Mouse (Mus musculus) lung, postnatal 0 days (tissue): ENCODE data around the gene Adora2b. TPM values are rescaled to one million over a fixed set of nuclear protein-coding genes. Genes with fewer than 3 reads are reported as not detected.

Experiments used
- ATAC-seq: fragments of 200-750 bp; cut with Nextera tagmentation; 2 replicates; pipeline ENCODE4 v1.8.0; 2017; ENCODE audit warnings: moderate library complexity
- DNase-seq: peaks from one replicate; pipeline ENCODE4 v3.0.0-alpha.2; 2016; ENCODE audit warnings: low spot score
- H3K27ac ChIP-seq: fragments of 300-500 bp; sonication (generic); 2 replicates; pipeline ENCODE4 v1.5.1; 2014; ENCODE audit warnings: antibody characterized with exemption, mild to moderate bottlenecking, low read length, mixed read lengths
- H3K27me3 ChIP-seq: fragments of 300-500 bp; sonication (generic); replicated peaks from 2 replicates; pipeline ENCODE4 v1.6.1; 2014; ENCODE audit warnings: low read length, mixed read lengths; ENCODE audit not compliant: insufficient read depth
- H3K36me3 ChIP-seq: fragments of 300-500 bp; sonication (generic); 2 replicates; pipeline ENCODE4 v1.6.1; 2014; ENCODE audit warnings: low read length, mixed read lengths; ENCODE audit not compliant: insufficient read depth
- H3K4me1 ChIP-seq: fragments of 300-500 bp; sonication (generic); 2 replicates; pipeline ENCODE4 v1.6.1; 2014; ENCODE audit warnings: antibody characterized with exemption, low read depth, low read length, mixed read lengths; ENCODE audit not compliant: insufficient read depth
- H3K4me2 ChIP-seq: fragments of 300-500 bp; sonication (generic); replicated peaks from 2 replicates; pipeline ENCODE4 v1.6.1; 2014; ENCODE audit warnings: low read depth, mild to moderate bottlenecking, low read length, moderate library complexity, mixed read lengths
- H3K4me3 ChIP-seq: fragments of 300-500 bp; sonication (generic); 2 replicates; pipeline ENCODE4 v1.5.1; 2014; ENCODE audit warnings: low read depth, low read length
- H3K9ac ChIP-seq: fragments of 300-500 bp; sonication (generic); replicated peaks from 2 replicates; pipeline ENCODE4 v1.6.1; 2014; ENCODE audit warnings: low read depth, mild to moderate bottlenecking
- H3K9me3 ChIP-seq: fragments of 300-500 bp; sonication (generic); 2 replicates; pipeline ENCODE4 v1.6.1; 2016; ENCODE audit warnings: low read length, mixed read lengths
- CTCF ChIP-seq: IDR thresholded peaks from 2 replicates; pipeline ENCODE4 v1.5.1; 2016; ENCODE audit warnings: antibody characterized with exemption, mild to moderate bottlenecking
- EP300 ChIP-seq: IDR thresholded peaks from 2 replicates; pipeline ENCODE4 v1.6.1; 2016; ENCODE audit warnings: antibody characterized with exemption, mild to moderate bottlenecking, control low read depth
- WGBS: fragments of 180-500 bp; shearing (Covaris S2); extraction: QIAGEN DNeasy Blood & Tissue Kit; methylation state at CpG from one replicate; pipeline ENCODE4 v1.1.7; 2014; 5-methylcytosine and 5-hydroxymethylcytosine counted together
- polyA plus RNA-seq: library from polyadenylated mRNA; unstranded; fragments of >200 nt; fragmentation: Nextera tagmentation; extraction: Ambion mirVana; gene quantifications from 2 replicates; pipeline ENCODE4 v1.2.1, GENCODE M21; 2015

Gene Adora2b
- polyA plus RNA-seq, 1 experiment from 2014 or later: 27.7 TPM

- no peak overlapping the region for H3K4me2 ChIP-seq
- no peak overlapping the region for H3K27ac ChIP-seq
- H3K36me3 ChIP-seq: peaks cover 3% of the 10 kb centered on the region; the same call in 1 of the 2 replicates
- DNase-seq: no peak
- no peaks in the 10 kb centered on the region for H3K27me3 ChIP-seq
- no peak overlapping the region for H3K9ac ChIP-seq
- H3K4me1 ChIP-seq: 0 out of 2 replicates have a peak, but pooled peaks cover 4% of the 10 kb centered on the region
- no peaks in the 10 kb centered on the region for H3K9me3 ChIP-seq
- H3K4me3 ChIP-seq: no peak overlapping the region
- TF ChIP-seq EP300: no peak
- TF ChIP-seq CTCF: no peak
- WGBS: 91% methylated on average over 8 of the region's 8 CpGs
- no peak for ATAC-seq
Measured at GRCm38 (mm10) chr11:62285020-62285419, 36.2 kb downstream of the Adora2b start.

GRCm38 (mm10) chr11:62287700-62288099 is 38.9 kb downstream of the Adora2b start:
- H3K9ac ChIP-seq: no peak overlapping the region
- DNase-seq: no peak
- H3K36me3 ChIP-seq: peaks cover 3% of the 10 kb centered on the region
- no peak overlapping the region for H3K27ac ChIP-seq
- H3K4me1 ChIP-seq: no peaks in the 10 kb centered on the region
- 97% methylated on average over 1 of the region's 1 CpGs for WGBS
- H3K4me2 ChIP-seq: no peak overlapping the region
- no peaks in the 10 kb centered on the region for H3K27me3 ChIP-seq
- TF ChIP-seq CTCF (no peak), EP300 (no peak)
- H3K4me3 ChIP-seq: no peak overlapping the region
- ATAC-seq: no peak
- no peaks in the 10 kb centered on the region for H3K9me3 ChIP-seq

- no peak overlapping the region for H3K4me3 ChIP-seq
- H3K4me2 ChIP-seq: no peak overlapping the region
- H3K9me3 ChIP-seq: no peaks in the 10 kb centered on the region
- peaks cover 5% of the 10 kb centered on the region for H3K36me3 ChIP-seq
- H3K9ac ChIP-seq: no peak overlapping the region
- DNase-seq (peak; percentile 10), ATAC-seq (no peak)
- no peaks in the 10 kb centered on the region for H3K4me1 ChIP-seq
- no peak for TF ChIP-seq EP300
- no peak for TF ChIP-seq CTCF
- H3K27me3 ChIP-seq: no peaks in the 10 kb centered on the region
- WGBS: 88% methylated on average over 2 of the region's 2 CpGs
- no peak overlapping the region for H3K27ac ChIP-seq
Measured at GRCm38 (mm10) chr11:62294121-62294520, 45.3 kb downstream of the Adora2b start.

GRCm38 (mm10) chr11:62298883-62299282 is 50.1 kb downstream of the Adora2b start:
- TF ChIP-seq CTCF: no peak
- no peak for TF ChIP-seq EP300
- Histone ChIP-seq H3K4me3 (no peak overlapping the region), H3K27ac (no peak overlapping the region), H3K4me1 (no peaks in the 10 kb centered on the region), H3K4me2 (no peak overlapping the region), H3K9me3 (no peaks in the 10 kb centered on the region), H3K36me3 (peaks cover 5% of the 10 kb centered on the region; the same call in 1 of the 2 replicates), H3K27me3 (no peaks in the 10 kb centered on the region), H3K9ac (no peak overlapping the region)
- ATAC-seq (no peak), DNase-seq (no peak)
- WGBS: 85% methylated on average over 6 of the region's 6 CpGs

GRCm38 (mm10) chr11:62305866-62306265 is 57.1 kb downstream of the Adora2b start:
- TF ChIP-seq CTCF: no peak
- TF ChIP-seq EP300: no peak
- 82% methylated on average over 2 of the region's 2 CpGs for WGBS

GRCm38 (mm10) chr11:62309296-62309695 is 60.5 kb downstream of the Adora2b start:
- no peak for TF ChIP-seq CTCF
- TF ChIP-seq EP300: no peak
- H3K4me3 ChIP-seq: no peak overlapping the region
- DNase-seq: peak; percentile 7
- H3K27ac ChIP-seq: no peak overlapping the region
- H3K27me3 ChIP-seq: no peaks in the 10 kb centered on the region
- ATAC-seq: no peak
- H3K36me3 ChIP-seq: 0 out of 2 replicates have a peak, but pooled peaks cover 7% of the 10 kb centered on the region
- 93% methylated on average over 2 of the region's 2 CpGs for WGBS
- H3K4me2 ChIP-seq: no peak overlapping the region
- no peaks in the 10 kb centered on the region for H3K9me3 ChIP-seq
- no peak overlapping the region for H3K9ac ChIP-seq
- H3K4me1 ChIP-seq: no peaks in the 10 kb centered on the region

More at GRCm38 (mm10) chr11:62305866-62306265, 57.1 kb downstream of the Adora2b start:
- H3K27me3 ChIP-seq: no peaks in the 10 kb centered on the region
- H3K4me3 ChIP-seq: no peak overlapping the region
- no peak for DNase-seq
- H3K36me3 ChIP-seq: no peaks in the 10 kb centered on the region
- no peak overlapping the region for H3K9ac ChIP-seq
- no peaks in the 10 kb centered on the region for H3K4me1 ChIP-seq
- no peak for ATAC-seq
- H3K9me3 ChIP-seq: no peaks in the 10 kb centered on the region
- no peak overlapping the region for H3K4me2 ChIP-seq
- no peak overlapping the region for H3K27ac ChIP-seq

GRCm38 (mm10) chr11:62314984-62315383 is 66.2 kb downstream of the Adora2b start:
- TF ChIP-seq CTCF (no peak), EP300 (no peak)
- ATAC-seq (no peak), DNase-seq (no peak)
- no peaks in the 10 kb centered on the region for H3K4me1 ChIP-seq
- no peaks in the 10 kb centered on the region for H3K27me3 ChIP-seq
- H3K9me3 ChIP-seq: no peaks in the 10 kb centered on the region
- H3K27ac ChIP-seq: no peak overlapping the region
- 94% methylated on average over 5 of the region's 5 CpGs for WGBS
- no peak overlapping the region for H3K9ac ChIP-seq
- H3K4me3 ChIP-seq: no peak overlapping the region
- peaks cover 25% of the 10 kb centered on the region for H3K36me3 ChIP-seq
- H3K4me2 ChIP-seq: no peak overlapping the region

Other genes starting within 250 kb of the Adora2b start
- 15.5 and 20.9 TPM in 2 replicates for gene Zswim7, start 32.4 kb downstream of the Adora2b start, polyA plus RNA-seq
- 10.1 and 11.4 TPM in 2 replicates for gene Ttc19, start 32.5 kb downstream of the Adora2b start, polyA plus RNA-seq
- 4.8 and 5.0 TPM in 2 replicates for gene Pigl, start 209.5 kb downstream of the Adora2b start, polyA plus RNA-seq
- gene Ncor1, start 209.6 kb downstream of the Adora2b start, polyA plus RNA-seq: 103 and 128 TPM in 2 replicates